Mouse (Mus musculus) CD4-positive, CD25-positive, alpha-beta regulatory T cell, adult 4 months (primary cell): ENCODE results near the gene Atp8a2. TPM values are rescaled to one million over a fixed set of nuclear protein-coding genes. Genes with fewer than 3 reads are reported as not detected.
"Not testable (repeated sequence)": the region's sequence is repeated elsewhere in the genome, so short reads cannot be mapped to it uniquely, and the experiment has no call there.

Experiments used
- ATAC-seq: one replicate; pipeline ENCODE4 v1.8.0; 2017
- polyA plus RNA-seq, 2 experiments: library from polyadenylated mRNA; unstranded; fragments of 100-300 nt; shearing (Covaris generic); gene quantifications; one replicate each; pipeline ENCODE4 v1.2.1; 2017

The Atp8a2 gene
- polyA plus RNA-seq, 2 experiments from 2014 or later: 0.98 to 1.9 TPM

- no peak for ATAC-seq
These were observed 557.9 kb downstream of the Atp8a2 start for GRCm38 (mm10) chr14:59638906-59639703.

DNA sequence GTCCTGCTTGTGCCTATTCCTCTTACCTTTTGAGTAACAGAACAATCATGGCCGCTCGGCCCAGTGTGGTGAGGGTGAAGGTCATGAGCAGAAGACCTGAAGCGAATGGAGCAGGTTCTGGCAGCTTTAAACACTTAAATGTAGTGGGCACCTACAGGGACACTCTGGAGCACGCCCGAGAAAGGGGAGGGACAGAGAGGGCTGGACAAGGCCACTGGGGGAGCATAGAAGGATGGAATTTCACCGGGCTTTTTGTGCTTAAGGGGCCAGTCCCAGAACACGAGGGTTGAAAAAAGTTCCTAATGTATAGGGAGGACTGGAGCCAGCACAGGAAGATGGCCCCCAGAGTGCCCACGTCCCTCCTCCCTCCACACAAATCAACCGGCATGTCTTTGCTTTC, 563.0 kb downstream of the Atp8a2 start:
- no peak for ATAC-seq

DNA sequence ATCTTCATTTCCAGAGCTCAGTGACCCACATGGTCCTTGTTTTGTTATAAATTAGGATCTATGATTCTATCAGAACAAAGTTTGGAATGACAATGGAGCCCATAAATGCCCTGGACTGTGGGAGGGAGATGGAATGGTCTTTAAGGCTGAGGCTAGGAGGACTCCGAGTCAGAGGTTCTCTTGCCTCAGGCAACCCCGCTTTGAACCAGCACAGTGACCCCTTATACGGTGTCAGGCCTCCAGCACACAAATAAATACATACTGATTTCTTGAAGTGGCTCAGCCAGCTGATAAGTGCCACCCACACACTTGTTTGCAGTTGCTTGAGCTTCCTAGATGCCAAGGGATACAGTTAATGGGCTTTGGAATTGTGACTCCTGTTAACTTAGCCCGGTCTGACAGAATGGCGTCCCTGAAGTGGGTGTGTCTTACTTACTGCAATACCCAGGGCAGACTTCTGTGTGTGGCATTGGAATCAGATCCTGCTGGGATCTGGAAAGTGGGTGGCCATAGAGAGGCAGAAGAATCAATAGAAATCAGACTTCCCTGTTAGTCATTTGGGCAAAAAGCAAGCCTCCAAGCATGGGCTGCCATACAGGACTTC, 563.6 kb downstream of the Atp8a2 start:
- ATAC-seq: no peak

GRCm38 (mm10) chr14:59632067-59632466, 564.9 kb downstream of the Atp8a2 start:
- ATAC-seq: no peak

DNA sequence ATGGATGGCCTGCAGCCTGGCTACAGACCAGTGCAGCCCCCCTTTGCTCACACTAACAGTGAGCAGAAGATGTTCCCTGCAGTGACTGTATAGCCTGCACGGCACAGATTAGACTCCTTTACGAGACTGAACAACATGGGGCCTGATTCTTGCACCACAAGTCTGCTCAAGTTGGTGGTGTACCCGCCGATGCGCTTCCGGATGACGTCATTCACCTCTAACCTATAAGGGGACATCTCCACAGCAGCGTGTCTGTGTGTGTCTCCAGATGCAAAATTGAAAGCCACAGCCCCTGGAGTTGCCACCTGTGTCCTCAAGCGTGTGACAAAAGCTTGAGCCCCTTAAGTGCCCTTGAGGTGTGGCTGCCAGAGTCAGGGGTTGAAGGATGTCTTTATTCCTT, 566.9 kb downstream of the Atp8a2 start:
- ATAC-seq: no peak

GRCm38 (mm10) chr14:59629308-59629707, 567.7 kb downstream of the Atp8a2 start:
- no peak for ATAC-seq

DNA sequence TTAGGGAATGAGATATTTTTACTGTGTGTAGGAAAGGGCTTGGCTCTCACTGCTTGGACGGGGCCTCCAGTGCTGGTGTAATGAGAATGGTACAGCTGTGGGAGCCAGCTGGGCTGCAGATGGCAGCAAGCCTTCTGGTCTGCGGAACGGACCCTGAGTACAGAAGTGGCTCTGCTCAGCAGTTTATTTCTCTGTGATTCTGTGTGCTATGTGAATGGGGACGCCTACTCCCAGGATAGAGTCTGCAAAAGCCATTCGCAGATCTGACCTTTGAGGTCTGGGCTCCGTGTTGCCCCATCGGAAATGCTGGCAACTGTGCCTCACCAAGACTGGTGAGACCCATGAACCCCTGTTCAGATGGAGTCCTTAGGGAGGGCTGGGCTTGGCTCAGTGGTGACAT, 569.2 kb downstream of the Atp8a2 start:
- no peak for ATAC-seq

- no peak for ATAC-seq
These were observed 569.8 kb downstream of the Atp8a2 start for GRCm38 (mm10) chr14:59627142-59627680.

- no peak for ATAC-seq
These were observed 570.3 kb downstream of the Atp8a2 start for GRCm38 (mm10) chr14:59626711-59627110.

DNA sequence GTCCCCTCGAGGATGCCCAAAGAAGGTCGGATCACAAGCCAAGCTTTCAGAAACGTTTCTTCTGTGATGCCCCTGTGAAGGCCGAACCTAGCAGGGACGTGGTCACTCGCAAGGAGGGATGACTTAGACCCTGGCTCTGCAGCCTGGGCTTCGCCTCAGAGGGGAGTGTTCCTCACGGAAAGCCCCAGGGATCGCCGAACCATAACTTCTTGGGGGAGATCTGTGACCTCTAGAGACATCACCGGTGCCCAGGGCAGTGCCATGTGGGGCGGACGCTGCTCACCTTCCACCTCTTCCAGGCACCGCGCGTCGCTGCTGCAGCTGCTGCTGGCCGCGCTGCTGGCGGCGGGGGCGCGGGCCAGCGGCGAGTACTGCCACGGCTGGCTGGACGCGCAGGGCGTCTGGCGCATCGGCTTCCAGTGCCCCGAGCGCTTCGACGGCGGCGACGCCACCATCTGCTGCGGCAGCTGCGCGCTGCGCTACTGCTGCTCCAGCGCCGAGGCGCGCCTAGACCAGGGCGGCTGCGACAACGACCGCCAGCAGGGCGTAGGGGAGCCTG, 571.1 kb downstream of the Atp8a2 start:
- no peak for ATAC-seq

DNA sequence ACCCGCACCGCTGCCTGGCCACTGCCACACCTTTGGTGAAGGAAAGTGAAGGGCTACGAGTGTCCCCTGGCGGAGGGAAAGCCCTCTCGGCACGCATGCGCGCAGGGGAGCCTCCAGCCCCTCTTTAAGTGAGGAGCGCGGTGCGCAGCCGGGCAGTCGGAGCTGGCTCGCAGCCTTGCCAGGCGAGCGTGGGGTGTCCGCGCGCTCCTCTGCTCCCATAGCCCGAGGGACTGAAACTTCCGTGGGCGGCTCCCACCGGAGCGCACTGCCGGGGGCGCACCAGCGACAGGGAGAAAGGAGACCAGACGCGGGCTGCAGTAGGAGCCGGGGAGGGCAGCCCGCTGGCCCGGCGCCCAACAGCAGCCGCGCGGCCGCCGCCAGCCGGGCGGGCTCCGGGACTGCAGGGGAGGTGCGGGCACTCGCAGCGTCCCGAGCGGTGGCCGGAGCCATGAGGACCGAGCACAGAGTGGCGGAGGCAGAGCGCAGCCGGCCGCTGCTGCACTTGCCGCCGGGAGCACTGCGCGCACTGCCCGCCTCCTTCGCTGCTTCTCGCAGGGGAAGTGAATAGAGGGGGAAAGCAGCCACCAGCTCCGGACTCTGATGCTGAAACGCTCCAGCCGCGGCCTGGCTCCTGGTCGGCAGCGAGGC, 571.7 kb downstream of the Atp8a2 start, which contains the start of gene Shisa2:
TSS of gene Shisa2 (plus strand) at position 151 of the 648 bp plus-strand sequence.
- ATAC-seq: no peak

- no peak for ATAC-seq
These were observed 572.6 kb downstream of the Atp8a2 start for GRCm38 (mm10) chr14:59624326-59624885.

GRCm38 (mm10) chr14:59616802-59617201, 580.2 kb downstream of the Atp8a2 start:
- no peak for ATAC-seq

GRCm38 (mm10) chr14:59614149-59614548, 582.8 kb downstream of the Atp8a2 start:
- not testable (repeated sequence) for ATAC-seq

- ATAC-seq: no peak
These were observed 583.9 kb downstream of the Atp8a2 start for GRCm38 (mm10) chr14:59612920-59613625.

DNA sequence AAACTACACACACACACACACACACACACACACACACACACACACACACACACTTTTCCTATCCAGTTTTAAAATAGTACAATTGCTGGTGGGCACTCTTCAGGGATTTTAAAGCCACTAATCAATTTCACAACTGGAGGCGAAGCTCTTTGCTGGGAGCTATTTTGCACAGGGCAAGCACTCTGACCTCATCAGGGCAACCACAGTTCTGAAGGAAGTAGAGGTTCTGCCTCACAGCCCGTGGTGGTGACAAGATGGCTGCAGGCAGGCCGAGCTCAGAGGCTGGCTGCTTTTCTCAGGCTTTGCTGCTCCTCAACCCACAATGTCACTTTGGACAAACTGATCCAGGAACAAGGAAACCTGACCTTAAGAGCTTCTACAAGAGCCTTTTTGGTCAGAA, 590.0 kb downstream of the Atp8a2 start:
- ATAC-seq: no peak

- peak; percentile 81 for ATAC-seq
These were observed 591.2 kb downstream of the Atp8a2 start for GRCm38 (mm10) chr14:59605671-59606353.

DNA sequence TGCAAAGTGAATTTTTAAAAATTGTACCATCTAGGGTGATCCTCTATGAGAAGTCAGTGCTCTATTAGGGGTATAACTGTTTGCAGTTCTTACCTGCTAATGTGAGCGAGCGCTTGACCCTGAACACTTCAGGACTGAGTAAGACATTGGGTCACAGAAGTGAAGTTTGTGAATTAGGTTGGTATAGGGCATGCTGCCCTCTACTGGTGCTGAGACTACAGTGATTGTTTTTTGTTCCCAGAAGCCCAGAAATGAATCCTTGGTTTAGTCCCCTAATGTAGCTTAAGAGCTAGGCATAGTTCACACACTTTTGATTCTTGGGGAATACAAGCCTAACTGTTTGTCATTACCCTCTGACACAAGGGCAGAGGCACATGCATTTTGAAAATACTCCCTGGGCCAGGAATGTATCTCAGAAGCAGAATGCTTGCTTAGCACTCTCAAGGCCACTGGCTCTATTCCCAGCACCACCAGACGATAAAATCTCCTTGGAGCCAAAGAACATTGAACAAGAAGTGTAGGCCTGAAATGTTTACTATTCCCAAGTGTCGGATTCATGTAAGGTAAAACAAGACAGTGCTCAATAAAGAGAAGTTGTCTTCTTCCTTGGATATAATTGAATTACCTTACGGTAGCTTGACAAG, 592.9 kb downstream of the Atp8a2 start:
- peak; percentile 40 for ATAC-seq

DNA sequence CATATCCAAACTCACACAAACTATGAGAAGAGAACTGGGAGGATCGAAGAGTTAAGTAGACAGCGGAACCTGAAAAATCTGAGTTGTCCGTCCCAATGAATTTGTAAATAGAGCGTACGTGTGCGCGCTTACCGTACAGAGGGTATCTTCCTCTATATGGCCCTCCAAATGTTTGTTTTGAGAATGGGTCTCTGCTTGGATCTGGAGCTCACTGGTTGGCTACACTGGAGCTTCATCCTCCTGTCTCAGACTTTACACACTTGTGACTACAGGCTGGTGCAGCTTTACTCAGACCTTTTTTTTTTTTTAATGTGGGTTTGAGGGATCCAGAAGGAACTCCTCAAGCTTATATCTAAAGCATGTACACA, 598.7 kb downstream of the Atp8a2 start:
- peak; percentile 19 for ATAC-seq

DNA sequence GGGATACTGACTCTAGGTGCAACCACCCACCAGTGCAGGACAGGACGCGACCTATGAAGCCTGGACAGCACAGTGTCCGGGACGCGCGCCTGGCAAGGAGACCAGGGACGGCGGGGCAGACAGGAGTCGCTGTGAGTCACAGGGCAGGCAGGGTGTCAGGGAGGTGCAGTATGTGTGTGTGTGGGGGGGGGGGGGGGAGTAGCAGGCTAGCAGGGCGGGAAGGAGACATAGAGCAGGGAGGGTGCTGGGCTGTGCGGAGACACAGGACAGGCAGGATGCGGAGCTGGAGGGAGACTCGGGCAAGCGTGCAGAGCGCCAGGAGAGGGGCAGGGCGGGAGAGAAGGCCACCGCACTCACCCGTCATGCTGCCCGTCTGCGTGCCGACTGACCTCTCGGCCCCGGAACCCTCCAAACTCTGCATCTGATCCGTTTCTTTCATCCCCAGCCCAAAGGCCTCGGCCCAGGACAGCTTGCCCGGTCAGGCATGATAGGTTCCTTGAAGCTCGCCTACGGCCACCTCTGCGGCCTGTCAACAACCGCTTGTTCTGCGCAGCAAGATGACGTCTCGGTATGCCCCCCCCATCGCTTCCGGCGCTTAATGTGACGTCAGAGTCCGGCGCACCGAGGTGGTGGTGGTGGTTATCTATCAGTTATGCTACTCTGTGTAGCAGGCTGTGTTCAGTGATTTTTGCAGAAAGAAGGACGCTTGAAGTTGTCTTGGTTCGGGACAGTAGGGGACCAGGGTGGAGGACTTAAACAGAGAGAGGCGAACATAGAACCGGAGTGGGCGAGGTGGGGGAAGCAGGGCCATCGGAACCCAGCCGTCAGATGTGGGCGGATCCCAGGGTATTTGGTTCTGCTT, 599.4 kb downstream of the Atp8a2 start, which contains the start of gene Cdadc1:
TSS of gene Cdadc1 (minus strand) at position 562 of the 862 bp plus-strand sequence.
- peak; percentile 86 for ATAC-seq
